Mouse (Mus musculus) hindbrain, embryonic 14.5 days (tissue): ENCODE results near the gene Srcin1. TPM values are rescaled to one million over a fixed set of nuclear protein-coding genes. Genes with fewer than 3 reads are reported as not detected.

Source experiments
- ATAC-seq: fragments of 200-750 bp; cut with Nextera tagmentation; 2 replicates; pipeline ENCODE4 v1.8.0; 2017; ENCODE audit warnings: moderate number of reproducible peaks, mild to moderate bottlenecking, moderate TSS enrichment, moderate library complexity; ENCODE audit not compliant: low FRiP score
- DNase-seq: peaks from one replicate; pipeline ENCODE4 v3.0.0-alpha.2; 2015; ENCODE audit warnings: low spot score
- H3K27ac ChIP-seq: fragments of 300-500 bp; sonication (generic); 2 replicates; pipeline ENCODE4 v1.5.1; 2014; ENCODE audit warnings: mild to moderate bottlenecking, moderate library complexity
- H3K27me3 ChIP-seq: fragments of 300-500 bp; sonication (generic); 2 replicates; pipeline ENCODE4 v1.6.1; 2014; ENCODE audit warnings: mild to moderate bottlenecking, low read length, mixed read lengths; ENCODE audit not compliant: control insufficient read depth, insufficient read depth
- H3K36me3 ChIP-seq: fragments of 300-500 bp; sonication (generic); replicated peaks from 2 replicates; pipeline ENCODE4 v1.6.1; 2014; ENCODE audit not compliant: control insufficient read depth, insufficient read depth
- H3K4me1 ChIP-seq: fragments of 300-500 bp; sonication (generic); replicated peaks from 2 replicates; pipeline ENCODE4 v1.6.1; 2014; ENCODE audit warnings: antibody characterized with exemption, low read length, mixed read lengths; ENCODE audit not compliant: control insufficient read depth, insufficient read depth
- H3K4me2 ChIP-seq: fragments of 300-500 bp; sonication (generic); replicated peaks from 2 replicates; pipeline ENCODE4 v1.6.1; 2014; ENCODE audit warnings: mild to moderate bottlenecking, moderate library complexity
- H3K4me3 ChIP-seq: fragments of 300-500 bp; sonication (generic); replicated peaks from 2 replicates; pipeline ENCODE4 v1.5.1; 2014; ENCODE audit warnings: mild to moderate bottlenecking, low read length
- H3K9ac ChIP-seq: fragments of 300-500 bp; sonication (generic); 2 replicates; pipeline ENCODE4 v1.6.1; 2014
- H3K9me3 ChIP-seq: fragments of 300-500 bp; sonication (generic); 2 replicates; pipeline ENCODE4 v1.6.1; 2016; ENCODE audit warnings: low read length; ENCODE audit not compliant: control insufficient read depth
- WGBS: fragments of 180-500 bp; shearing (Covaris S2); extraction: QIAGEN DNeasy Blood & Tissue Kit; methylation state at CpG from one replicate; pipeline ENCODE4 v1.1.7; 2014; 5-methylcytosine and 5-hydroxymethylcytosine counted together
- polyA plus RNA-seq: library from polyadenylated mRNA; unstranded; fragments of >200 nt; fragmentation: Nextera tagmentation; extraction: Ambion mirVana; gene quantifications from 2 replicates; pipeline ENCODE4 v1.2.1, GENCODE M21; 2014

Srcin1 gene
- polyA plus RNA-seq, 1 experiment from 2014 or later, result 9.1 TPM

GRCm38 (mm10) chr11:97589216-97589615 lies 13.2 kb upstream of the Srcin1 start:
- Histone ChIP-seq H3K9me3 (no peaks in the 10 kb centered on the region), H3K4me1 (0 out of 2 replicates have a peak, but pooled peaks cover 5% of the 10 kb centered on the region), H3K9ac (no peak overlapping the region), H3K27ac (no peak overlapping the region), H3K4me2 (no peak overlapping the region), H3K4me3 (no peak overlapping the region), H3K27me3 (no peaks in the 10 kb centered on the region), H3K36me3 (no peaks in the 10 kb centered on the region)
- DNase-seq (no peak), ATAC-seq (no peak)
- WGBS, result 6% methylated on average over 10 of the region's 10 CpGs

GRCm38 (mm10) chr11:97585932-97586331 lies 9.9 kb upstream of the Srcin1 start:
- no peak overlapping the region for H3K9ac ChIP-seq
- no peaks in the 10 kb centered on the region for H3K36me3 ChIP-seq
- H3K27ac ChIP-seq, result no peak overlapping the region
- 0 out of 2 replicates have a peak, but pooled peaks cover 5% of the 10 kb centered on the region for H3K4me1 ChIP-seq
- H3K9me3 ChIP-seq, result no peaks in the 10 kb centered on the region
- WGBS, result 80% methylated on average over 10 of the region's 10 CpGs
- ATAC-seq (no peak), DNase-seq (no peak)
- H3K4me3 ChIP-seq, result no peak overlapping the region
- H3K27me3 ChIP-seq, result no peaks in the 10 kb centered on the region
- no peak overlapping the region for H3K4me2 ChIP-seq

- no peak for DNase-seq
Observed at GRCm38 (mm10) chr11:97584476-97584875, 8.5 kb upstream of the Srcin1 start.

GRCm38 (mm10) chr11:97579088-97579857 lies 3.3 kb upstream of the Srcin1 start:
- Histone ChIP-seq H3K4me2 (no peak overlapping the region), H3K9me3 (no peaks in the 10 kb centered on the region), H3K4me3 (no peak overlapping the region), H3K27me3 (no peaks in the 10 kb centered on the region), H3K27ac (no peak overlapping the region), H3K9ac (no peak overlapping the region), H3K36me3 (no peaks in the 10 kb centered on the region), H3K4me1 (peaks cover 7% of the 10 kb centered on the region; the same call in 1 of the 2 replicates)
- ATAC-seq (no peak), DNase-seq (no peak)
- WGBS, result 10% methylated on average over 10 of the region's 10 CpGs

More at GRCm38 (mm10) chr11:97584476-97584875, 8.5 kb upstream of the Srcin1 start:
- Histone ChIP-seq H3K4me2 (no peak overlapping the region), H3K27ac (no peak overlapping the region), H3K27me3 (no peaks in the 10 kb centered on the region), H3K9me3 (no peaks in the 10 kb centered on the region), H3K9ac (no peak overlapping the region), H3K4me1 (no peaks in the 10 kb centered on the region), H3K4me3 (no peak overlapping the region), H3K36me3 (no peaks in the 10 kb centered on the region)
- ATAC-seq, result no peak
- 72% methylated on average over 7 of the region's 7 CpGs for WGBS

GRCm38 (mm10) chr11:97578286-97578685 lies 2.3 kb upstream of the Srcin1 start:
- DNase-seq (no peak), ATAC-seq (no peak)
- no peaks in the 10 kb centered on the region for H3K9me3 ChIP-seq
- no peaks in the 10 kb centered on the region for H3K27me3 ChIP-seq
- H3K4me2 ChIP-seq, result no peak overlapping the region
- no peaks in the 10 kb centered on the region for H3K36me3 ChIP-seq
- H3K4me3 ChIP-seq, result no peak overlapping the region
- WGBS, result 46% methylated on average over 2 of the region's 2 CpGs
- no peak overlapping the region for H3K9ac ChIP-seq
- peaks cover 10% of the 10 kb centered on the region for H3K4me1 ChIP-seq
- H3K27ac ChIP-seq, result no peak overlapping the region

- peak overlapping the region; percentile 61 for H3K4me3 ChIP-seq
- peaks cover 36% of the 10 kb centered on the region for H3K4me1 ChIP-seq
- peak overlapping the region; percentile 90 for H3K9ac ChIP-seq
- DNase-seq (peak; percentile 85), ATAC-seq (peak; percentile 66)
- H3K36me3 ChIP-seq, result no peaks in the 10 kb centered on the region
- under 1% methylated on average over 13 of the region's 18 CpGs for WGBS
- H3K9me3 ChIP-seq, result no peaks in the 10 kb centered on the region
- peak overlapping the region; percentile 93 for H3K27ac ChIP-seq
- no peaks in the 10 kb centered on the region for H3K27me3 ChIP-seq
- peak overlapping the region; percentile 66 for H3K4me2 ChIP-seq
Observed at GRCm38 (mm10) chr11:97575638-97576037, 348 bp downstream of the Srcin1 start.

GRCm38 (mm10) chr11:97575075-97575474 lies 911 bp downstream of the Srcin1 start:
- no peaks in the 10 kb centered on the region for H3K36me3 ChIP-seq
- WGBS, result under 1% methylated on average over 40 of the region's 62 CpGs
- no peaks in the 10 kb centered on the region for H3K9me3 ChIP-seq
- H3K27me3 ChIP-seq, result no peaks in the 10 kb centered on the region
- peak overlapping the region; percentile 93 for H3K27ac ChIP-seq
- ATAC-seq (peak; percentile 35), DNase-seq (peak; percentile 87)
- H3K4me2 ChIP-seq, result peak overlapping the region; percentile 66
- peak overlapping the region; percentile 90 for H3K9ac ChIP-seq
- peak overlapping the region; percentile 61 for H3K4me3 ChIP-seq
- H3K4me1 ChIP-seq, result peaks cover 42% of the 10 kb centered on the region

- 2% methylated on average over 36 of the region's 43 CpGs for WGBS
- H3K4me1 ChIP-seq, result peaks cover 47% of the 10 kb centered on the region
- H3K36me3 ChIP-seq, result no peaks in the 10 kb centered on the region
- H3K9ac ChIP-seq, result peak overlapping the region; percentile 90
- no peaks in the 10 kb centered on the region for H3K9me3 ChIP-seq
- DNase-seq (no peak), ATAC-seq (peak; percentile 22; the same call in 1 of the 2 replicates)
- H3K4me2 ChIP-seq, result peak overlapping the region; percentile 66
- peak overlapping the region; percentile 61 for H3K4me3 ChIP-seq
- H3K27me3 ChIP-seq, result no peaks in the 10 kb centered on the region
- peak overlapping the region; percentile 93 for H3K27ac ChIP-seq
Observed at GRCm38 (mm10) chr11:97574551-97575051, 1.4 kb downstream of the Srcin1 start.

GRCm38 (mm10) chr11:97573891-97574550 lies 2.0 kb downstream of the Srcin1 start:
- Histone ChIP-seq H3K27me3 (no peaks in the 10 kb centered on the region), H3K27ac (peak overlapping the region; percentile 93), H3K9ac (peak overlapping the region; percentile 90), H3K4me3 (peak overlapping the region; percentile 61), H3K9me3 (no peaks in the 10 kb centered on the region), H3K4me1 (peaks cover 50% of the 10 kb centered on the region), H3K4me2 (peak overlapping the region; percentile 66), H3K36me3 (no peaks in the 10 kb centered on the region)
- 1% methylated on average over 23 of the region's 28 CpGs for WGBS
- peak; percentile 52 for DNase-seq
- peak; percentile 28 for ATAC-seq
